Comparison of ENCODE assay signal across 8 mouse cellular contexts in the genomic region with DNA sequence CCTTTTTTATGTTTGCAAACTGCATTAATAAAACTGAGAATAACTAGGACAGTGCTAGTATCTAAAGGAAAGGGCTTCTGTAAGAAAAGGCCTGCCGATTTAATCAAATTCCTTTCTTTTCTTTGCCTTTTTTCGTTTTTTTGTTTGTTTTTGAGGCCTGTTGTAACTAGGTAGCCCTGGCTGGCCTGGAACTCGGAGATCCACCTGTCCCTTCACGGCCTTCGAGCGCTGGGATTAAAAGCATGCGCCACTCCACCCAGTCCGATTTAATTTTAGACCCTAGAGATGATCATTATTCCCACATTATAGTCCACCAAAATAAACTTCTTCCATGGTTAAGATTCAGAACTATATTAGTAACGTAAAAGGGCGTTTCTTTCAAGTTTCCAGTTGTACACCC. TPM values are rescaled to one million over a fixed set of nuclear protein-coding genes. Genes with fewer than 3 reads are reported as not detected.
DNase-seq lines count a peak whose midpoint lies in the region; ATAC-seq and TF ChIP-seq lines count a peak whose summit lies in the region.

No protein-coding gene starts in this region.

- 24% methylated on average over 10 of the region's 10 CpGs for WGBS in hindbrain, embryonic 13.5 days
- WGBS in liver, embryonic 16.5 days (ENCODE audit: insufficient replicate concordance): 23% methylated on average over 10 of the region's 10 CpGs
- WGBS in stomach, postnatal 0 days: 22% methylated on average over 10 of the region's 10 CpGs

- H3K27me3 ChIP-seq in hindbrain, embryonic 13.5 days: no peaks in the 10 kb centered on the region
- H3K27me3 ChIP-seq in liver, embryonic 16.5 days (ENCODE audit: control insufficient read depth, insufficient read depth, low read depth, low read length): no peaks in the 10 kb centered on the region
- no peaks in the 10 kb centered on the region for H3K27me3 ChIP-seq in stomach, postnatal 0 days (ENCODE audit: control insufficient read depth, insufficient read depth, low read length)

- TF ChIP-seq EP300 in stomach, postnatal 0 days (optimal IDR thresholded peaks at IDR 0.05): no peak

- H3K27ac ChIP-seq in brown adipose tissue, adult 24 weeks (replicated peaks; ENCODE audit: low read depth, low read length): peak overlapping the region; percentile 96
- H3K27ac ChIP-seq in hindbrain, embryonic 13.5 days: peak overlapping the region; percentile 89
- H3K27ac ChIP-seq in liver, embryonic 16.5 days (ENCODE audit: low read length): peak overlapping the region; percentile 85
- peak overlapping the region; percentile 92 for H3K27ac ChIP-seq in stomach, postnatal 0 days (replicated peaks)

- no peak for ATAC-seq in hindbrain, embryonic 13.5 days (ENCODE audit: low FRiP score)
- ATAC-seq in liver, embryonic 16.5 days (ENCODE audit: low read depth): no peak
- ATAC-seq in stomach, postnatal 0 days (ENCODE audit: low FRiP score, low TSS enrichment): no peak
- ATAC-seq in activated CD4-positive, CD25-positive, alpha-beta regulatory T cell, adult 4 months: no peak

- no peak for TF ChIP-seq CTCF in stomach, postnatal 0 days (IDR thresholded peaks at IDR 0.05; ENCODE audit: low read depth)

- no peaks in the 10 kb centered on the region for H3K36me3 ChIP-seq in hindbrain, embryonic 13.5 days
- no peaks in the 10 kb centered on the region for H3K36me3 ChIP-seq in liver, embryonic 16.5 days (ENCODE audit: control insufficient read depth, insufficient read depth)
- H3K36me3 ChIP-seq in stomach, postnatal 0 days (ENCODE audit: control insufficient read depth, insufficient read depth, low read length): 0 out of 2 replicates have a peak, but pooled peaks cover 2% of the 10 kb centered on the region

- peak overlapping the region; percentile 54 for H3K4me2 ChIP-seq in hindbrain, embryonic 13.5 days
- H3K4me2 ChIP-seq in liver, embryonic 16.5 days (ENCODE audit: low read depth, low read length): peak overlapping the region; percentile 67
- H3K4me2 ChIP-seq in stomach, postnatal 0 days (replicated peaks; ENCODE audit: low read depth): peak overlapping the region; percentile 46

- peak overlapping the region; percentile 63 for H3K9ac ChIP-seq in hindbrain, embryonic 13.5 days
- H3K9ac ChIP-seq in liver, embryonic 16.5 days (ENCODE audit: low read depth, low read length): peak overlapping the region; percentile 65
- peak overlapping the region; percentile 53 for H3K9ac ChIP-seq in stomach, postnatal 0 days (ENCODE audit: low read length)

- H3K9me3 ChIP-seq in hindbrain, embryonic 13.5 days: no peaks in the 10 kb centered on the region
- H3K9me3 ChIP-seq in liver, embryonic 16.5 days (replicated peaks; ENCODE audit: control insufficient read depth, low read length): no peaks in the 10 kb centered on the region
- H3K9me3 ChIP-seq in stomach, postnatal 0 days (ENCODE audit: control insufficient read depth, low read length): no peaks in the 10 kb centered on the region

- DNase-seq in kidney, adult 11 months: peak; percentile 11
- no peak for DNase-seq in kidney, adult 9 months
- peak; percentile 17 for DNase-seq in stomach, postnatal 0 days (ENCODE audit: low spot score)
- no peak for DNase-seq in adrenal gland, postnatal 25 days

- H3K4me1 ChIP-seq in brown adipose tissue, adult 24 weeks (ENCODE audit: control insufficient read depth, insufficient read depth, insufficient read length, low read length): no peaks in the 10 kb centered on the region
- H3K4me1 ChIP-seq in hindbrain, embryonic 13.5 days (replicated peaks): peaks cover 8% of the 10 kb centered on the region
- peaks cover 2% of the 10 kb centered on the region for H3K4me1 ChIP-seq in liver, embryonic 16.5 days (ENCODE audit: control insufficient read depth, low read depth, low read length)
- H3K4me1 ChIP-seq in stomach, postnatal 0 days (replicated peaks; ENCODE audit: control insufficient read depth, insufficient read depth): no peaks in the 10 kb centered on the region

- peak overlapping the region; percentile 90 for H3K4me3 ChIP-seq in brown adipose tissue, adult 24 weeks (ENCODE audit: insufficient read depth, low read depth, low read length)
- peak overlapping the region; percentile 53 for H3K4me3 ChIP-seq in hindbrain, embryonic 13.5 days
- peak overlapping the region; percentile 70 for H3K4me3 ChIP-seq in liver, embryonic 16.5 days (ENCODE audit: low read depth, low read length)
- peak overlapping the region; percentile 32 for H3K4me3 ChIP-seq in stomach, postnatal 0 days (ENCODE audit: low read depth, low read length)

RNA-seq across cellular contexts. Expression of a gene that starts 1.2 kb away (rescaled TPM):
- 80.4 and 121 TPM in 2 replicates for polyA plus RNA-seq in brown adipose tissue, adult 24 weeks (2012; ENCODE audit: insufficient read depth, insufficient read length, missing spikeins)
- polyA plus RNA-seq in hindbrain, embryonic 13.5 days (2015; fragmentation: Nextera tagmentation; extraction: Ambion mirVana): 540 and 559 TPM in 2 replicates
- polyA plus RNA-seq in liver, embryonic 16.5 days (2015; fragmentation: Nextera tagmentation; extraction: Ambion mirVana): 170 and 174 TPM in 2 replicates
- 303 and 335 TPM in 2 replicates for polyA plus RNA-seq in stomach, postnatal 0 days (2015; fragmentation: Nextera tagmentation; extraction: Ambion mirVana)
- total RNA-seq in adrenal gland, postnatal 25 days (2021): 257 and 345 TPM in 2 replicates
- 10 to 100 TPM; 77.6 to 86.6 TPM for polyA plus RNA-seq in activated CD4-positive, CD25-positive, alpha-beta regulatory T cell, adult 4 months (2017; shearing (Covaris generic))

RNA-seq across cellular contexts. Expression of a gene that starts 34.5 kb away (rescaled TPM):
- polyA plus RNA-seq in brown adipose tissue, adult 24 weeks (2012; ENCODE audit: insufficient read depth, insufficient read length, missing spikeins): 5.1 and 6.2 TPM in 2 replicates
- 19.6 and 21.7 TPM in 2 replicates for polyA plus RNA-seq in hindbrain, embryonic 13.5 days (2015; fragmentation: Nextera tagmentation; extraction: Ambion mirVana)
- 0.86 and 0.99 TPM in 2 replicates for polyA plus RNA-seq in liver, embryonic 16.5 days (2015; fragmentation: Nextera tagmentation; extraction: Ambion mirVana)
- polyA plus RNA-seq in stomach, postnatal 0 days (2015; fragmentation: Nextera tagmentation; extraction: Ambion mirVana): 7.6 and 8.2 TPM in 2 replicates
- total RNA-seq in adrenal gland, postnatal 25 days (2021): 8.2 and 10.1 TPM in 2 replicates
- not detected for polyA plus RNA-seq in activated CD4-positive, CD25-positive, alpha-beta regulatory T cell, adult 4 months (2017; shearing (Covaris generic))

RNA-seq across cellular contexts. Expression of a gene that starts 37.7 kb away (rescaled TPM):
- not detected in 2 replicates for polyA plus RNA-seq in brown adipose tissue, adult 24 weeks (2012; ENCODE audit: insufficient read depth, insufficient read length, missing spikeins)
- polyA plus RNA-seq in hindbrain, embryonic 13.5 days (2015; fragmentation: Nextera tagmentation; extraction: Ambion mirVana): not detected in 2 replicates
- not detected in 2 replicates for polyA plus RNA-seq in liver, embryonic 16.5 days (2015; fragmentation: Nextera tagmentation; extraction: Ambion mirVana)
- polyA plus RNA-seq in stomach, postnatal 0 days (2015; fragmentation: Nextera tagmentation; extraction: Ambion mirVana): not detected in 2 replicates
- total RNA-seq in adrenal gland, postnatal 25 days (2021): not detected in 2 replicates
- not detected for polyA plus RNA-seq in activated CD4-positive, CD25-positive, alpha-beta regulatory T cell, adult 4 months (2017; shearing (Covaris generic))

Comparison
In these comparisons a context has a peak if more than half of its experiments do, and no peak if none do; other contexts are left out.
1. DNase-seq: peak in kidney, adult 11 months (single experiment) and stomach, postnatal 0 days (single experiment); none in kidney, adult 9 months (single experiment) and adrenal gland, postnatal 25 days (single experiment).
2. H3K4me3 ChIP-seq: peak in every context shown above with its lines; median percentile 90 in brown adipose tissue, adult 24 weeks; 70 in liver, embryonic 16.5 days; 53 in hindbrain, embryonic 13.5 days; 32 in stomach, postnatal 0 days.
3. Peak in every context shown above with its lines, with median percentiles within 50 percentile points of each other: H3K27ac ChIP-seq, H3K4me2 ChIP-seq and H3K9ac ChIP-seq.